Comparison of ENCODE assay signal across 8 mouse cellular contexts in the genomic region with DNA sequence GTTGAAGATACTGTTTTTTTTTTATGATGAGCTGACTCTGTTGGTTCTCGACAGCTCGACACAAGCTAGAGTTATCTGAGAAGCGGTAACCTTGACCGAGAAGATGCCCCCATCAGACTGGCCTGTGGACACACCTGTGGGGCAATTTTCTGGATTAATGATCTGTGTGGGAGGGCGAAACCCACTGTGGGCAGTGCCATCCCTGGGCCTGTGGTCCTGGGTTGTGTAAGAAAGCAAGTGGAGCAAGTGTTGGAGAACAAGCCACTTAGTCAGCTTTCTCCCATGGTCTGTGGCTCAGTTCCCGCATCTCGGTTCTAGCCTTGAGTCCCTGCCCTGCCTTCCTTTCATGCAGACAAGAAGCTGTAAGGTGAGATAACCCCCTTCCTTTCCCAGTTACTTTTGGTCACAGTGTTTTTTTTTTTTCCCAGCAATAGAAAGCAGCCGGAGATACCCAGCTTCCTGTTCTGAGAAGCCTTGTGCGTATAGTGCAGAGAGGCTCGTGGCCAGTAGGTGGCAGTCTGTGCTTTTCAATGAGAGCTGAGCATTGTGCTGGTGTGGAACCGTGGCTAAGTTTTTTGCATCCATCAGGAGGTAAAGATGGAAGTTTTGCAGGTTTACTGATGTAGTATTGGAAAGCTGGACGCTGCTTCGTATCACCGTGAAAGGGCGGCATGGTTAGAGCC. TPM values are rescaled to one million over a fixed set of nuclear protein-coding genes. Genes with fewer than 3 reads are reported as not detected.
DNase-seq lines count a peak whose midpoint lies in the region; ATAC-seq and TF ChIP-seq lines count a peak whose summit lies in the region.

No protein-coding gene starts in this region.

- no peaks in the 10 kb centered on the region; the same call in 1 of the 2 replicates for H3K36me3 ChIP-seq in hindbrain, postnatal 0 days (ENCODE audit: insufficient read depth, low read length)

- intact Hi-C loops in gastrocnemius, adult 2 months (cut with DNase I), result no loop called here

- H3K4me3 ChIP-seq in gastrocnemius, adult 2 months, result no peak overlapping the region
- no peak overlapping the region for H3K4me3 ChIP-seq in hindbrain, postnatal 0 days (ENCODE audit: low read length)

- DNase-seq in WW6 (ENCODE audit: low read depth, low spot score), result peak; percentile 14
- DNase-seq in cerebellum, postnatal 4 days (ENCODE audit: low spot score in 2 of 2), result peak; percentile 83 to 84
- peak; percentile 80 for DNase-seq in gastrocnemius, adult 2 months
- peak; percentile 94 for DNase-seq in hindbrain, postnatal 0 days (ENCODE audit: low spot score)
- DNase-seq in left cerebral cortex, adult 11 months (ENCODE audit: low spot score), result peak; percentile 79
- DNase-seq in lung, postnatal 4 days, result peak; percentile 75 to 84
- DNase-seq in retina, postnatal 7 days (ENCODE audit: low read depth, low spot score), result peak; percentile 52
- DNase-seq in urinary bladder, adult 18-20 months (ENCODE audit: low spot score in 2 of 2), result peak; percentile 59 to 68

- peak; percentile 95 for TF ChIP-seq CTCF in gastrocnemius, adult 2 months (IDR thresholded peaks at IDR 0.05)
- peak; percentile 91 for TF ChIP-seq CTCF in hindbrain, postnatal 0 days (IDR thresholded peaks at IDR 0.05; ENCODE audit: low read depth)

- 53% methylated on average over 15 of the region's 15 CpGs for WGBS in hindbrain, postnatal 0 days

- H3K9ac ChIP-seq in hindbrain, postnatal 0 days (replicated peaks; ENCODE audit: low read length), result no peak overlapping the region

- no peaks in the 10 kb centered on the region for H3K4me1 ChIP-seq in hindbrain, postnatal 0 days (ENCODE audit: insufficient read depth, low read length)

- H3K9me3 ChIP-seq in hindbrain, postnatal 0 days (ENCODE audit: low read length), result no peaks in the 10 kb centered on the region

- peak; percentile 90 for ATAC-seq in hindbrain, postnatal 0 days

- H3K27me3 ChIP-seq in hindbrain, postnatal 0 days (ENCODE audit: insufficient read depth, low read length), result no peaks in the 10 kb centered on the region; the same call in 1 of the 2 replicates

- H3K27ac ChIP-seq in gastrocnemius, adult 2 months, result no peak overlapping the region
- H3K27ac ChIP-seq in hindbrain, postnatal 0 days, result no peak overlapping the region

- H3K4me2 ChIP-seq in hindbrain, postnatal 0 days (ENCODE audit: low read depth, low read length), result no peak overlapping the region

RNA-seq across cellular contexts. Expression of a gene that starts 31.8 kb away (rescaled TPM):
- total RNA-seq in gastrocnemius, adult 2 months (2021), result 10 to 100 TPM; 33.1 to 72.5 TPM
- 22.1 and 23.4 TPM in 2 replicates for total RNA-seq in hindbrain, postnatal 0 days (2014; rRNA removed)
- polyA plus RNA-seq in hindbrain, postnatal 0 days (2015; fragmentation: Nextera tagmentation; extraction: Ambion mirVana), result 40.3 and 42.5 TPM in 2 replicates

Comparison
In these comparisons a context has a peak if more than half of its experiments do, and no peak if none do; other contexts are left out.
1. DNase-seq: peak in every context shown above with its lines; median percentile 94 in hindbrain, postnatal 0 days; 84 in cerebellum, postnatal 4 days; 80 in gastrocnemius, adult 2 months; 80 in lung, postnatal 4 days; 79 in left cerebral cortex, adult 11 months; 64 in urinary bladder, adult 18-20 months; 52 in retina, postnatal 7 days; 14 in WW6.